Mouse (Mus musculus) layer of hippocampus, adult 11-12 months (tissue): ENCODE data around the gene Pphln1.

Experiments
- DNase-seq: peaks from one replicate; pipeline ENCODE4 v3.0.0; 2022; ENCODE audit warnings: low spot score

Gene Pphln1

DNA sequence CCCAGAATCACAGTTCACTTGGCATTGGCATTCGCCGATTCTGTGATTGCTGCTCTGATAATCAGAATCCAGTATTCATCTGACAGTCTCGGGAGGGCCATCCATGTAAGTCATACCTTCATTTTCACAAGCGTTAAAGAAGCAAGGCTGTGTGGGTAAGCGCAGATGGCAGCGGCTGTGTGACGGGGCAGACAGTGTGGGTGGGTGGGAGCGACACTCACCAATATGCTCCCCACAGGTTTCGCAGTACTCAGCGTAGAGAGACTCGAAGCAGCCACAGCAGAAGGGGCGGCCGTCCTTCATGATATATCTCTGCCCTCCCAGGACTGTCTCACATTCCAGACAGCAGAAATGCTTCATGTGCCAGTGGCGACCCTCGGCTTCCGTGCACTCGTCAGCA lies 106.7 kb downstream of the Pphln1 start:
- DNase-seq: no peak

DNA sequence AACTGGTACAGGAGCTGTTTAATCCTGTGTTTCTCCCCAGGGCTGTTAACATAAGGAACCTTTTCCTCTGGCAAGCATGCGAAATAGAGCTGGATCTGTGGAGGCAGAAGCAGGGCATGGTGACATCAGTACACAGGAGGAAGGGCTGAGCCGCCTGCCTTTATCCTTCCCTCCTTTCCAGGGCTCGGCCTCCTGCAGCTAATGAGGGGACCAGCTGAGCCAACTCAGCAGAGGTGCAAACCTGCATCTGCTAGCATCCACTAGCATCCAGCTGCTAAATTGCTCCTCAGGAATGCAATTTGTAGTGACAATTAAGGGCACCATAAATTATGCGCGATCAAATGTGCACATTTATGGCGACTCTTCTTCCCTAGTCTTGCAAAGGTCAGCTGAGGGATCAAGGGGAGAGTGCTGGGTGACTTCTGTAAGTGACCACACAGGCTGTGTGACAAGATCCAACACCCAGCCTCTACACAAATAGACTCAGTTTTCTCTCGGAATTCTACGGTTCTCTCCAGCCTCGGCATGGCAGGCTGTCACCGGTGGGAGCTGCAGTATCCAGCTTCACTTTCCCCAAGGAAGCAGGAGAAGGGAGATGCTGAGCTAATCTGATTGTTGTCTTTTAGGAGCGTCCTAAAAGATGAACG lies 112.7 kb downstream of the Pphln1 start:
- no peak for DNase-seq

DNA sequence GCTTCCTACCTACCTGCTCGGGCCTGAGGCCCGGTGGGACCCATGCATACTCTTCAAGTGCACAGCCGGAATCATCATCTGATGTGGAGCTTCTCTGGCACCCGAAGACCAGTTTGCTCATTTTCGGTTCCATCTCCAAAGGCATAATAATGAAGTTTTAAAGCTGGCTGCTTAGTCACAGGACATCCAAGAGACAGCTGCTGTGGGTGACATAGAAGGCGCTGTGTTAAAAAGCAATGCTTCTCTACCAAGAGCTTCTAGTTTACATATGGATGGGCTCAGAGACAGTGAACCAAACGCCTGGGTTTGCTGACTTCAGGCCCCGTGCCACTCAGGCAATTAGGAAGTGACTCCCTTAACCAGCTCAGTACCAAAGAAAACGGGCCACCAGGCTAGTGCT lies 114.3 kb downstream of the Pphln1 start:
- DNase-seq: no peak

DNA sequence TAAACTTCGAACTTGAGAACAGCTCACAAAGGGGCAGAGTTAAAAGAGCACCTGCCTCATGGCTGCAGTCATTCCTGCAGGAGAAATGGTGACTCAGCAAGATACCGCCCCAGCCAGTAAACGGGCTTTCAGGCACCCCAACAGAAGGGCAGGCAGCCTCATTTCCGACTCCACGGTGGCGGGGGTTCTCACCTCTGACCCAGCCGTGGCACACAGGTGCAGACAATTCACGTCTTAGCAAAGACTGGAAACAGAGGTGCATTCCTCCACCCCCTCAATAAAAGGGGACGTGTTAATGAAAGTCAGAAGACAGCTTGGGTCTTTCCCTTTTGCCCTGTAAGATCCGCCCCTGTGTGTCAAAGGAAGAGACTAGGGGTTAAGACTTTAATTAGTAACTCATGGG lies 115.8 kb downstream of the Pphln1 start:
- no peak for DNase-seq

DNA sequence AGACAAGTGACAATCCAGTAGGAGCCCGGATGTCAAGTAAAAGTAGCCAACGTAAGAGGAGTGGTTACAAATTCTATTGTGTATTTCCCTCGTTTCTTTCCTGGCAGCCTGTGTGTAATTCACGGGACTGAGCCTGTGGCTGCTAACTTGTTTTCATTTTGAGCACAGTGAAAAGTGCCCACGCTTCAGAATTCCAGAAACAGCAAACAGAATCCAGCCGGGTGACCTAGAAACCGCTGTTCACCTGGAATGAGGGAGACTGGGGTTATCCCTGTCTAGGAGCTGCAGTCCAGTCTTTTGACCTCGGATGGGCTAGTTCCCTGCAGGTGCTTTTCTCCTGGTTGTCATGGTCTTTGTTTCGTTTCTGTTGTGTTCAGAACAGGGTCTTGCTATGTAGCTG lies 117.2 kb downstream of the Pphln1 start:
- DNase-seq: no peak

DNA sequence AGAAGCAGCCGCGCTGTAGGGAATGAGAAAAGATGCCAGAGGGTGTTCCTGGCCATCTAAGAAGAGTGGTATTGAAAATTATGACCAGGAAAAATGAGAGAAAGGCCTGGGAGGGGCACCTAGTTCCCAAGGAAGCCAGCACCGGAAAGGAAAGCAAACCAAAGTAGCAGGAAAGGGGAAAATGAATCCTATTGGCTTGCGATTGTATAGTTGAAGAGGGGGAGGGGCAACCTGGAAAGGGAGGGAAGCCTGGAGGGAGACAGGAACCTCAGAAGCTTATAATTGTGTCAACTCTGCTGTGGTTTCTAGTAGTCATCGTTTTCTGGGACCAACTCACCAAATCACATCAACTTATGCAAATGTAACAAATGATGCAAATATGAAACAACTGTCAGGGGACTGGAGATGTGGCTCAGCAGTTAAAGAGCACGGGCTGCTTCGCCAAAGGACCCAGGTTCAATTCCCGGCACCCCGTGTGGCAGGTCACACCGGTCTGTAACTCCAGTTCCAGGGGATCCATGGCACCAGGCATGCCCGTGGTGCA lies 118.9 kb downstream of the Pphln1 start:
- DNase-seq: no peak

DNA sequence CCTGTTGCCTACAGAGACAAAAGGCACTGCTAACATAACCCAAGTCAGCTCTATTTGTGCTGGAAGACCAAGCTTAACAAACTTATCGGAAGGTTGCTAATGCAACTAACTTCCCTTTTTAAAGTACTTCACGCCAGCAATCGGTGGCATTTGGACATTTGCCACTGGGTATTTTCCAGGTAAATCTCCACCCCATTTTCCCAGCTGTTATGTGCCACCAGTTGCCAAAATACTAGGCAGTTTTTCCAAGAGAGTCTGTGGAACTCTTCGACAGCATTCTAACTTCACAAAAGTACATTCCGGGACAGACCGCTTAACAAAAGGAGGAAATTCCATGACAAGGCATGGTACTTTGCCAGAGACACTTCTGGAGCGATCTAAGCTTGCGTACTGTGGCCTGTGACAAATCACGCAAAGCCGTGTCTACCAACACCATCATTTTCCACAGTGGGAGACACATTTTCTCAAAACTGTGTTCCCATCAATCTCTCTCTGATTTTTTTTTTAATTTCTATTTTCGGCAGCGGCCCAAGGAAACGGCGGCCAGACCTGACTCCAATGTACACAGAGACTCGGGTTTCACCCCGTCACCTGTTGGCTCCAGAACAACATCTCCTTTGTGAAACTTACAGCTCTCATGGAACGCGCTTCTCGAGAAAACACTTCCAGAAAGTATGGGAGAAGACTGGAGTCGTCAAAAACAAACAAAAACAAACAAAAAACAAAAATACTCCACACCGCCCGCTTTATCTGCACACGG lies 120.2 kb downstream of the Pphln1 start:
- no peak for DNase-seq

DNA sequence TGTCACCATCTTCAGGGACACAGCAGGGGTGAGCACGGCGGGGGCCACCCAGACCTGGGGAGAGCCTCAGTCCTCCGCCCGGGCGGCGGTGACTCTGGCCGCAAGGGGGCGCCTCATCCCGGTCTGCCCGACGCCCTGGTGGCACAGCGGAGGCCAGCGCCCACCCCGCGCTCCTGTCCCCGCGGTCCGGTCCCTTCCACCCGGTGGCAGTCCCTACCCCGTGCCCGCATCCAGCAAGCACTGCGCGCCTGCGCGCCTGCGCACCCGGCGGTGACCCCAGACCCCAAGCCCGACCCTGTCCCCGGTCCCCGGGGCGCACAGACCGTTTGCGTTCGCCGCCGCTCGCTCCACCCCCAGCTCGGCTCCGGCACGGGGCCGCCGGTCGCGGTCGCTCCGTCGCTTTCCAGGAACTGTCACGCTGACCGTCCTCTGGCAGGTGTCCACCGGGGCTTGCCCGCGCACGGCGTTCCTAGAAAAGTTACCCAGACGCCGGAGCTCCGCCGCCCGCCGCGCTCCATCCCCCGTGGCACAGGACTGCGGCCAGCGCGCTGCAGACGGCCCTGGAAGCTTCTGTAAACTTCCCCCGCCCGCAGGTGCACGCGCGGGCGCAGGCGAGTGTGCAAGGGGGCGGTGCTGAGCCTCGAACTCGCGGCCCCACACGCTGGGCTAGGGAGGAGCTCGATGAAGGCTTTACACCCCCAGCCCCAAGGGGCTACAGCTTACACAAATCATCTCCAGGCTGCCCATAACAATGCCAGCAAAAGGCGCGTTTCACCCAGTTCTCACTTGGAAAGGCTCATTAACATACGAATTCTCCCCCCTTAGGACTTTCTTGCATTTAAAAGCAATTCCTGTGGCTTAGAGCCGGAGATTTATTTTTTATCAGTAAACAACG lies 121.0 kb downstream of the Pphln1 start:
- DNase-seq: peak; percentile 79

DNA sequence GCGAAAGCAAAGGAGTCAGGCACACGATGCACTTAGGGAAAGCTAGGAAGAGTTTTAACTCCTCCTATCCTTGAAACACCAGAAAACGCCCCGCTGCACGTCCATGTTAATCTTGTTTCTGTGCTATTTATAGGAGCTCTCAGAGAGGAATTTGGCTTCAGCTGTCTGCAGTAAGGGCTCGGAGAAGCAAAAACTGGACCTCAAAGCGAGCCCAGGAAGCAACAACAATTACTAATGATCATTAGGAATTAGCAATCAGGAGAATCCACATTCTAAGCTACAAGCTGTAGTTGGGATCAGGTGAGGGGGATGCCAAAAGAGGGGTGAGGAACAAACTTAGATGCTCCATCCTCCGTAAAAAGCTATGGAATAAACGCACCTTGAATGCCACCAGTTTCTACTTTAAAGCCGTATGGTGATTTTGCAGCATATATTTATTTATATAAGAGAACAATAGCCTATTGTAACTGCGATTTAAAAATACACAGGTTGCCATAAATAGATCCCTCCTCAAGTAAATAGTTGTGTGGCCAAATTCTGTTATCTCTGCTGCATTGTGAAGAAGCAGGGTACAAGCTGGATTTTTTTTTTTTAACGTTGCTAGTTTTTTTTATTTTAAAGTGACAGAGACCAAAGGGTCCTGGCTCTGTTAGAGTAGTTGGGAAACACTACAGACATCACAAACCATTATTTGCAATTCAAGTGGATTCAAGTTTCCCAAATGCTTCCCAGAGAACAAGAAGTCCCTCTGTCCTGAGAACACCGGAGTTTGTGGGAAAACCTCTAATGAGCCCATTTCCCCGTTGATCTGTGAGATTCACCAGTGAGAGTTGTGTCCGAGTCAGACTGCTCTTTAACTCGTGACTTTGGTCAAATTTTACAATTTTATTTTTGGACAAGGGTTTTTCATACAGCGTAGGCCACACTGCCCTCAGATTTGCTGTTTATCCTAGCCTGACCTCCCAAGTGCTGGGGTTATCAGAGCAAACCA lies 122.0 kb downstream of the Pphln1 start:
- no peak for DNase-seq

DNA sequence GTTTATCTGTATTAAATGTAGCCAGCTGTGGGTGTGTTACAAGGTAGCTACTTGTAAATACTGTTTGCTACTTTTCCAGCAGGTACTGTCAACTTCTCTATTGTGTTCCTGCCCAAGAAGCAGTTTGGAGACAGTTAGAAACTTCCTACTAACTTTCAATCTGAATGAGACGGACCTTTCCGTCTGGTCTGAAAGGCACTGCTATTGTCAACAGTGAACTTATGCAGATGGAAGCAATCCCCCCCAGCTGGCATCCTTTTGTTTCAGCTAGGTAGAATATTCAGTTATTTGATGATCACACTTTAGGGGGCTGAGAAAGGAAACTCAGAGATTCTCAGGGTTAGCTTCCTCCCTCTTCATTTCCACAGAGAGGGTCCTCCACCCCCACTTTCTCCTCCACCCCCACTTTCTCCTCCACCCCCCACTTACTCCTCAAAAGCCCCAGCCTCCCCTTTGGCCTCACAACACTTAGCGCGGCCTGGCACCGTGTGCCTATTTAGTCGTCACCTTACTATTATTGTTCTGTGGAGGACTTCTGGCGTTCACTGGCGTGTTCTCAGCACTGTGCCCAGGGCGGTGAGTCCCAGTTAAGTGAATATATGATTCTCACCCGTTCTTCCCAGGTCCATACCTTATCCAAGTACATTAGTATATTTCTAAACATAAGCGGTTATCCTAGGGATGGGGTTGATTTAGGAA lies 123.1 kb downstream of the Pphln1 start:
- DNase-seq: no peak

DNA sequence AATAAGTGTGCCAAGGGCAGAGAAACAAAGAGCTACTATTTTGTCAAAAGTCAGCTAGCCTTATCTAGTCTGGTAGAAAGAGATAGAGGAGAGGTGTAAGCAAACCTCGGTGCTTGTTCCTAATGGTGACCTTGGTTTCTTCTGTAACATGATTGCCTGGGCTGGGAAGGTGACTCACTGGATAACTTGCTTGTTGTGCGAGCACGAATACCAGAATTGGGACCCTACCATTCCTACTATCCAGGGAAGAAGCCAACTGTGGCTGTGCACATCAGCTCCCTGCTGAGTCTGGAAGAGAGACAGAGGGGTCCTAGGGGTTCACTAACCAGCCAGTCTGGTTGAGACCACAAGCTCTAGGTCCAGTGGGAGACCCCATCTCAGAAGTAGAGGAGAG lies 123.6 kb downstream of the Pphln1 start:
- no peak for DNase-seq

DNA sequence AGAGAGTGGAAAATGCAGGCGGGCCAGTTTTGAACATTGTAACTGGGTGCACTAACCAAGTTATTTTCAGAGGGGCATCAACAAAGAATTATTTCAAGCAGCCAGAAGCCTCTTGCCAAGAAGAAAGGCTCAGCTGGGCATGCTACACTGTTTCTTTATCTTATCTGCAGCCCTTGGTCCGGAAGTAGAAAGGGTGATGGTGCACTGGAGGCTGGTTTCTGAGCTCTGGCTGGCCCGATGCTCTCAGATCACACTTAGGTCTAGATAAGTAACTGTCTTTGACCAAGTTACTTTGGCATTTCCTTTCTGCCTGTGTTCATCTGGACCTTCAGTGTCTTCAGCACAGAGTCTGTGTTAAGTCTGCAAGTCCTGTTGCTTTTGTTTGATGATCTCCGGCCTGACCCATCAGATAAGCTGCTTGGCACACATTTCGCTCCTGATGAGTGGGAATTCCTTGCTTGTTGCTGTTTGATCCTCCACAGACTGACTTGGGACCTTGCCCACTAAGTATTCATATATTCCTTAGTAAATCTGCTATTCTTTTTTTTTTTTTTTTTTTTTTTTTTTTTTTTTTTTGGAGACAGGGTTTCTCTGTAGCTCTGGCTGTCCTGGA lies 127.3 kb downstream of the Pphln1 start:
- no peak for DNase-seq

DNA sequence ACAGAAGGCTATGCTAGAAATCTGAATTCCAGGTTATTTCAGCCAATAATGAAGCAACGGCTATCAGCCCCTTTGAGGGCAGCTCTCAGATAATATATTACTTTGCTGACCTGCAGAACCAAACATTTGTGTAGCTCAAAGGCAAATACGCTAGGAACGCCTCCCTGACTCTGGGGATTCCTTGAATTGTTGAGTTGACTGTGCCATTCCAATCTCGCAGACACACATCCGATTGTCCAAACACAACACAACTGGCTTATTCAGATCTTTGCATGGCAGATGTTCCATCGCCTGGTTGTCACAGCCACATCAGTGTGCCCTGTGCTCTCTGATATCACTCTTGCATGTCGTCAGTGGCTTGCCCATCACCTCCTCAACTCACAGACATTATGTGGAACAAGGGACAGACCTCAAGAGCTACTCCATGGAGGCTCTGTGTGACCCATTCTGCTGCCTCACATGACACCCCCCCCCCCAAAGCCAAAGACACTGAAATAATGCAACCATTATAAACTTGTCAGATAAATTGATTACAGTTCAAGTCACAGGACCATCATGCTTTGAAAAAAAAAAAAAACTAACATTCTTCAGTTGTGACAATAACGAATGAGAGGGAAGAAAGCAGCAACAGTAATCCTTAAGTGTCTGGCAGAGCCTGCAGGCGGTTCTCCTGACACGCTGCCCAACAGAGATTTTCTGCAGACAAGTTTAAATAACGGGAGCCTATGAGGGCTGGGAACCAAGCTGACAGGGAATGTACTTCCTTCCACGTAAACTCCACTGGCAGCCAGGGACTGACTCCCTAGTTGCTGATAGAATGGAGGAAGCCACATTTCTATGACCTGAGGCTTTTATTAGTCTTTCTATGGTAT lies 131.9 kb downstream of the Pphln1 start:
- DNase-seq: no peak

DNA sequence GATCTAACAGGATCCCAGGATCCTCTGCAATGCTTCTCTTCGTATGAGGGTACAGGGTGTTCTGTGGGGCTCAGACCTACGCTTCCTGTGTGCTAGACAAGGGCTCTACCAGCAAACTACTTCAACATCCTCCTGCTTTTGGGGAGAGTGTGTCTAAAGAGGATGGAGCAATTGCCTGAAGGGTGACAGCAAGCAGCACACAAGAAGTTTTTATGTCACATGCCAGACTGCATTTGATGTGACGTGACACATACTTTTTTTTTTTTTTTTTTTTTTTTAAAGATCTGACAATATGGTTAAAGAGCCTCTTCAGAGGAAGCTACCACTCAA lies 132.5 kb downstream of the Pphln1 start:
- DNase-seq: no peak

DNA sequence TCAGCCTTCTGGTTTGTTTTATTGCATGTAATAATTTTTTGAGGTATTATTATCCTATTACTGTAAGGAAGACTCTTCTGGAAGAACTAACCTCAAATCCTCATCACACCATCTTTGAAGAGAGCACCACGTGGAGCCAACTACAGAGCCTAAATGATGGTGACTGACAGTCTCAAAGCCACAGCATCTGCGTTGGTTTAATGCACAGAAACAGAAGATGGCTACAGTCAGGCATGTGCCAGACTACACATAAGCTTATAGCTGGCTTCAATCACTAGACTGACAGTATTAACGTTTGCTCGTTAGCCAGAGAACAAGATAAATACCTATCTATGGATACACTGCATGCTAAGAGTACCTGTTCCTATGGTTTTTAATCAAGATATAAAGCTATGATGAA lies 138.0 kb downstream of the Pphln1 start:
- no peak for DNase-seq

DNA sequence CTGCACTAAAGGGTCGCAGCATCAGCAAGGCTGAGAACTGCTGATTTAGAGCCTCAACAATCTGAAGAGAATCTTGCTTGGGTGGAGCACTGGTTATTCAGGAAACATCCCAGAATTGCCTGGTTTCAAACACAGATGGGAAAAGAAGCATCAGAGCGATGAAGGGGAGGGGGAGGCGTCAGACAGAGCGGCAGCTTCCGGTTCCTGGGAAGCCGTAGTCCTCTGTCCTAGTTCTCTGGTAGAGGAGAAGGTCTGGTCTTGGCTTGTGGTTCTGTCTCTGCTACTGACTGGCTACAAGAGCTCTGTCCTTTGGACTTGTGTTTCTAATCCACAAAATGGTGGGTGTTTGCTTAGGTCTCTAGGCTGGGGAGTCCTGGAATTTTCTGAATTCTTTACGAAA lies 139.6 kb downstream of the Pphln1 start:
- DNase-seq: no peak

DNA sequence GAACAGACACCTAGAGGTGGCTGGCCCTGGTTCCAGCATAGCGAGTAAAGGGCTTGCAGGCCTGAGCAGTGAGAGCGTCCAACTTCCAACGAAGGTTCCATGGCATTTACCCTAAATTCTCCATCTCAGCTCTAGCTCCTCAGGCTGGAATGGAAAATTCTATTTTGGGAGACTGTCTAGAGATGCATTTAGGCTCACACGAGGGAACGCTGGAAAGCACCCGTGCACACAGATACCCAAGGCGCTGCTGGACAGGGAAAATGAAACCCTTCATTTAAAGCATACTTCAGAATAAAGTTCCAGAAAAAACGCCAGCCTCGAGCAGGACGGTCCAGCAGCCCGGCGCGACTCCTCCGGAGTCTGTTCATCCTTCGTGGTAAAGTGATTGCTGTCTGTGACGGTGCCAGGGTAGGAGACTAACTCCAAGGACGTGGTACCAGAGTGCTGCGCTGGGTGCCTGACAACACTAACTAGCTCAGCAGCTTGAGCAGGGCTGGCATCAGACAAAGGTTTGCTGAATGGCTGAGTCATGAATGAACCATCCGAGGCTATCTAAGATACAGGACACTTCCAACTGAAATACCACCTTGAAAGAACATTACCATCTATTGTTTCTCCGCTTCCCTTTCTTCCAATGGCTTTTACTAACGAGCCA lies 140.5 kb downstream of the Pphln1 start:
- DNase-seq: no peak

DNA sequence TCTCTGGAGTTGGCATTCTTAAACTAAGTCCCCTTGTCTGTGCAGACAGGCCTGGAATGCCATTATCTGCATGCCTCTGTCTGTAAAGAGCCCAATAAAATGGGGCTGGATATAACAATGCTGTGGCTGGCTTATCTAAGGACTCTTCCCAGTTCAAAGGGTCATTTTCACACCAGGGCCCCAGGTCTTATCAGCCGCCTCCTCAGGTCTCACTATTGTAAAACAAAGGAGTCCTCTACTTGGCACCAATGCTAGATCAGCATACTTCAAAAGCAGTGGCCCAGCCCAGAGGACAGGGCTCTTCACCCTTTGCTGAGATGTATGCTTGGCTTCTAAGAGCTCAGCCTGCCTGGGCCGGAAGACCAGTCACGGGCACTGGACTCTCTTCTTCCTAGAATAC lies 141.3 kb downstream of the Pphln1 start:
- no peak for DNase-seq
